Mouse (Mus musculus) naive thymus-derived CD4-positive, alpha-beta T cell, adult 5 months (primary cell): ENCODE results near the gene Kcna1. TPM values are rescaled to one million over a fixed set of nuclear protein-coding genes. Genes with fewer than 3 reads are reported as not detected.

Experiments used
- polyA plus RNA-seq: library from polyadenylated mRNA; unstranded; fragments of 100-300 nt; shearing (Covaris generic); gene quantifications from one replicate; pipeline ENCODE4 v1.2.1, GENCODE M21; 2017

The Kcna1 gene
- polyA plus RNA-seq, result not detected

GRCm38 (mm10) chr6:126646381-126646780 lies at the start of gene Kcna1:
Kcna1 (minus strand) TSS chr6:126646384.

Other genes starting within 250 kb of the Kcna1 start
- not detected for gene Kcna5, start 111.0 kb downstream of the Kcna1 start, polyA plus RNA-seq
- gene Kcna6, start 94.3 kb upstream of the Kcna1 start, polyA plus RNA-seq, result not detected
- gene Ndufa9, start 202.8 kb upstream of the Kcna1 start, polyA plus RNA-seq, result 114 TPM
- gene Akap3, start 206.7 kb upstream of the Kcna1 start, polyA plus RNA-seq, result not detected